Mouse (Mus musculus): ENCODE results near the gene Pcgf2.

- TF ChIP-seq CTCF (IDR thresholded peaks at IDR 0.05; ENCODE audit: low read depth, low read length): peak; percentile 86
- TF ChIP-seq POLR2A (IDR thresholded peaks at IDR 0.05; ENCODE audit: extremely low read depth, insufficient read depth, low read length): no peak
These were observed 55.5 kb downstream of the Pcgf2 start for GRCm38 (mm10) chr11:97644834-97645233.

Measured in liver, adult 2 months (tissue).